Mouse (Mus musculus) neutrophil, adult 65 days (primary cell): ENCODE measurements around the gene Adam22. TPM values are rescaled to one million over a fixed set of nuclear protein-coding genes. Genes with fewer than 3 reads are reported as not detected.

Source experiments
- total RNA-seq: library from RNA; stranded (reverse); gene quantifications from 2 replicates; pipeline ENCODE4 v1.2.4, GENCODE M21; 2023

Gene Adam22
- total RNA-seq, result 0.06 TPM in 1 of 2 replicates, not detected in the other

GRCm38 (mm10) chr5:8367614-8368327, at the start of gene Adam22:
Gene Adam22, minus strand, starts transcription at chr5:8368160.

DNA sequence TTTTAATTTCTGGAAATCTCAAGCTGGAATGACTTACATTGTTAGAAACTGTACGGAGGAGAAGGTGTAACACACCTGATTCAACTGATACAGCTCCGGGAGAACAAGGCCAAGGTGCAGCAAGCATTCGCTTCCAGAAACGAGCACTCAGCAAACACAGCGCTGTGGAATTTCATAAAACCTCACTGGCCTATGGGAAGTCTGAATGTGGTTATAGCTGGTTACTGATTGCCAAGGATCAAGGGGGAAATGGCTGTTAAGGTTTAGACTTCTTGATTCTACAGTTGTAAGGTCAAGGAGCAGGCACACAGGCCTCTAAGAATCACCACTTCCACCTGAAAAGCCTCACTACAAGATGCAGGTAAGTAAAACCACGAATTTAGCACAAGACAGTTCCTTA, 322.1 kb downstream of the Adam22 start, which contains the start of gene Sri:
Gene Sri, plus strand, starts transcription at position 224 of the 400 bp plus-strand sequence.

Other genes with a start within 250 kb of the Adam22 start
- gene Dbf4, start 54.6 kb upstream of the Adam22 start, total RNA-seq, result 32.3 and 40.7 TPM in 2 replicates
- 3.2 and 5.8 TPM in 2 replicates for gene Slc25a40, start 54.7 kb upstream of the Adam22 start, total RNA-seq